Mouse (Mus musculus): ENCODE measurements around the gene Rbbp8nl.

Rbbp8nl gene

DNA sequence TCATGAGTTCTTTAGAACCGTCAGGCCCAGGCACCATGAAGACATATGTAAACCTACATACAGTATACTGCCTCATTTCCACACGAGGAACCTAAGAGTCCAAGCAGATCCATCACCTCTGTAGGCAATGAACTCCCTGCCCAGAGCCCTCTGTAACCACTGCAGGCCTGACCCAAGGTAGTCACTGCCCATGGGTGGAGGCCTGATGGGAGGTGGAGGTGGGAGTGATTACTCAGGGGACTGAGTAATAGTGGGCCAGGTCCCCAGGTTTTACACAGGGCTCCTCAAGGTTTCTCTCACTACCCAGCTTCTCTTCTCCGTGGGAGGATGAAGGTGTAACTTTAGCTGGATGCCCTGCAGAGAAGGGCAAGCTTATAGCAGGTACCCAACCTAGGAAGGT is 60.5 kb downstream of the Rbbp8nl start:
- no peak for DNase-seq (ENCODE audit: inconsistent ontology term)

- DNase-seq (ENCODE audit: inconsistent ontology term): peak; percentile 61
Measured at GRCm38 (mm10) chr2:180228592-180228991, 61.1 kb downstream of the Rbbp8nl start.

- no peak for DNase-seq (ENCODE audit: inconsistent ontology term)
Measured at GRCm38 (mm10) chr2:180228060-180228458, 61.6 kb downstream of the Rbbp8nl start.

Measured in Muller cell, postnatal 12 days (primary cell).